Mouse (Mus musculus) liver, embryonic 12.5 days (tissue): Measurements from ENCODE around the gene H1foo. TPM values are rescaled to one million over a fixed set of nuclear protein-coding genes. Genes with fewer than 3 reads are reported as not detected.

Experiments
- ATAC-seq: fragments of 200-750 bp; cut with Nextera tagmentation; 2 replicates; pipeline ENCODE4 v1.8.0; 2017; ENCODE audit warnings: moderate number of reproducible peaks, mild to moderate bottlenecking, moderate library complexity
- H3K27ac ChIP-seq: fragments of 300-500 bp; sonication (generic); 2 replicates; pipeline ENCODE4 v1.5.1; 2016; ENCODE audit warnings: mild to moderate bottlenecking
- H3K27me3 ChIP-seq: fragments of 300-500 bp; sonication (generic); replicated peaks from 2 replicates; pipeline ENCODE4 v1.6.1; 2016; ENCODE audit warnings: mild to moderate bottlenecking, moderate library complexity
- H3K36me3 ChIP-seq: fragments of 300-500 bp; sonication (generic); 2 replicates; pipeline ENCODE4 v1.6.1; 2016; ENCODE audit warnings: mild to moderate bottlenecking, moderate library complexity
- H3K4me1 ChIP-seq: fragments of 300-500 bp; sonication (generic); 2 replicates; pipeline ENCODE4 v1.6.1; 2016
- H3K4me2 ChIP-seq: fragments of 300-500 bp; sonication (generic); 2 replicates; pipeline ENCODE4 v1.6.1; 2016; ENCODE audit warnings: mild to moderate bottlenecking, moderate library complexity
- H3K4me3 ChIP-seq: fragments of 300-500 bp; sonication (generic); 2 replicates; pipeline ENCODE4 v1.5.1; 2016; ENCODE audit warnings: mild to moderate bottlenecking, moderate library complexity
- H3K9ac ChIP-seq: fragments of 300-500 bp; sonication (generic); 2 replicates; pipeline ENCODE4 v1.6.1; 2016; ENCODE audit warnings: mild to moderate bottlenecking, moderate library complexity
- H3K9me3 ChIP-seq: fragments of 300-500 bp; sonication (generic); replicated peaks from 2 replicates; pipeline ENCODE4 v1.6.1; 2016; ENCODE audit warnings: mild to moderate bottlenecking, moderate library complexity
- WGBS: fragments of 180-500 bp; shearing (Covaris S2); methylation state at CpG from one replicate; pipeline ENCODE4 v1.1.7; 2016; ENCODE audit not compliant: insufficient replicate concordance; 5-methylcytosine and 5-hydroxymethylcytosine counted together
- polyA plus RNA-seq: library from polyadenylated mRNA; unstranded; fragments of >200 nt; fragmentation: Nextera tagmentation; extraction: Ambion mirVana; gene quantifications from 2 replicates; pipeline ENCODE4 v1.2.1, GENCODE M21; 2016

The H1foo gene
- polyA plus RNA-seq, 1 experiment from 2014 or later: not detected

- peaks cover 6% of the 10 kb centered on the region; the same call in 1 of the 2 replicates for H3K36me3 ChIP-seq
- H3K27ac ChIP-seq: no peak overlapping the region
- no peak overlapping the region for H3K4me3 ChIP-seq
- 64% methylated on average over 4 of the region's 4 CpGs for WGBS
- H3K4me2 ChIP-seq: no peak overlapping the region
- no peaks in the 10 kb centered on the region for H3K9me3 ChIP-seq
- no peak overlapping the region for H3K9ac ChIP-seq
- H3K27me3 ChIP-seq: no peaks in the 10 kb centered on the region; the same call in 1 of the 2 replicates
- no peak for ATAC-seq
- peaks cover 21% of the 10 kb centered on the region; the same call in 1 of the 2 replicates for H3K4me1 ChIP-seq
These were observed 10.4 kb downstream of the H1foo start for GRCm38 (mm10) chr6:115955169-115955568.

GRCm38 (mm10) chr6:115955664-115956063 is 10.9 kb downstream of the H1foo start:
- WGBS: 74% methylated on average over 11 of the region's 11 CpGs
- Histone ChIP-seq H3K27ac (no peak overlapping the region), H3K36me3 (peaks cover 9% of the 10 kb centered on the region), H3K4me3 (no peak overlapping the region), H3K4me1 (peaks cover 21% of the 10 kb centered on the region; the same call in 1 of the 2 replicates), H3K4me2 (no peak overlapping the region), H3K9ac (no peak overlapping the region), H3K27me3 (no peaks in the 10 kb centered on the region; the same call in 1 of the 2 replicates), H3K9me3 (no peaks in the 10 kb centered on the region)
- ATAC-seq: no peak

GRCm38 (mm10) chr6:115956418-115956921 is 11.7 kb downstream of the H1foo start:
- Histone ChIP-seq H3K4me1 (peaks cover 21% of the 10 kb centered on the region; the same call in 1 of the 2 replicates), H3K4me2 (no peak overlapping the region), H3K27me3 (no peaks in the 10 kb centered on the region; the same call in 1 of the 2 replicates), H3K4me3 (no peak overlapping the region), H3K36me3 (peaks cover 13% of the 10 kb centered on the region), H3K27ac (no peak overlapping the region), H3K9ac (no peak overlapping the region), H3K9me3 (no peaks in the 10 kb centered on the region)
- 81% methylated on average over 13 of the region's 13 CpGs for WGBS
- ATAC-seq: no peak

- WGBS: 66% methylated on average over 16 of the region's 16 CpGs
These were observed 12.3 kb downstream of the H1foo start for GRCm38 (mm10) chr6:115956922-115957601.

GRCm38 (mm10) chr6:115957681-115958080 is 12.9 kb downstream of the H1foo start:
- no peak overlapping the region for H3K9ac ChIP-seq

More at GRCm38 (mm10) chr6:115956922-115957601, 12.3 kb downstream of the H1foo start:
- Histone ChIP-seq H3K27me3 (no peaks in the 10 kb centered on the region; the same call in 1 of the 2 replicates), H3K4me3 (no peak overlapping the region), H3K9ac (no peak overlapping the region), H3K4me1 (peaks cover 21% of the 10 kb centered on the region; the same call in 1 of the 2 replicates), H3K27ac (no peak overlapping the region), H3K9me3 (no peaks in the 10 kb centered on the region), H3K36me3 (peaks cover 13% of the 10 kb centered on the region), H3K4me2 (no peak overlapping the region)
- no peak for ATAC-seq

GRCm38 (mm10) chr6:115958445-115958844 is 13.7 kb downstream of the H1foo start:
- H3K27me3 ChIP-seq: peaks cover 3% of the 10 kb centered on the region
- no peak overlapping the region for H3K9ac ChIP-seq
- H3K4me3 ChIP-seq: no peak overlapping the region
- H3K27ac ChIP-seq: no peak overlapping the region
- ATAC-seq: no peak
- H3K4me2 ChIP-seq: no peak overlapping the region
- 71% methylated on average over 9 of the region's 9 CpGs for WGBS
- H3K36me3 ChIP-seq: peaks cover 16% of the 10 kb centered on the region
- H3K4me1 ChIP-seq: peaks cover 21% of the 10 kb centered on the region; the same call in 1 of the 2 replicates
- H3K9me3 ChIP-seq: no peaks in the 10 kb centered on the region

More at GRCm38 (mm10) chr6:115957681-115958080, 12.9 kb downstream of the H1foo start:
- Histone ChIP-seq H3K4me3 (no peak overlapping the region), H3K27me3 (no peaks in the 10 kb centered on the region; the same call in 1 of the 2 replicates), H3K4me2 (no peak overlapping the region), H3K4me1 (peaks cover 21% of the 10 kb centered on the region; the same call in 1 of the 2 replicates), H3K27ac (no peak overlapping the region), H3K9me3 (no peaks in the 10 kb centered on the region), H3K36me3 (peaks cover 13% of the 10 kb centered on the region)
- no peak for ATAC-seq
- 51% methylated on average over 6 of the region's 6 CpGs for WGBS

- H3K4me2 ChIP-seq: no peak overlapping the region
- ATAC-seq: no peak
- H3K4me3 ChIP-seq: no peak overlapping the region
- WGBS: 69% methylated on average over 7 of the region's 7 CpGs
- H3K36me3 ChIP-seq: peaks cover 20% of the 10 kb centered on the region
- H3K9me3 ChIP-seq: no peaks in the 10 kb centered on the region
- H3K9ac ChIP-seq: no peak overlapping the region
- H3K27me3 ChIP-seq: peaks cover 6% of the 10 kb centered on the region
- H3K27ac ChIP-seq: no peak overlapping the region
- peaks cover 21% of the 10 kb centered on the region; the same call in 1 of the 2 replicates for H3K4me1 ChIP-seq
These were observed 14.5 kb downstream of the H1foo start for GRCm38 (mm10) chr6:115959151-115959691.

- Histone ChIP-seq H3K4me1 (peaks cover 16% of the 10 kb centered on the region; the same call in 1 of the 2 replicates), H3K9me3 (no peaks in the 10 kb centered on the region), H3K4me3 (no peak overlapping the region), H3K27me3 (peaks cover 6% of the 10 kb centered on the region), H3K9ac (no peak overlapping the region), H3K36me3 (peaks cover 20% of the 10 kb centered on the region), H3K27ac (no peak overlapping the region), H3K4me2 (no peak overlapping the region)
- ATAC-seq: no peak
- 84% methylated on average over 19 of the region's 19 CpGs for WGBS
These were observed 15.6 kb downstream of the H1foo start for GRCm38 (mm10) chr6:115960322-115960721.

GRCm38 (mm10) chr6:115961743-115962142 is 17.0 kb downstream of the H1foo start:
- Histone ChIP-seq H3K4me3 (no peak overlapping the region), H3K4me1 (peaks cover 13% of the 10 kb centered on the region; the same call in 1 of the 2 replicates), H3K4me2 (no peak overlapping the region), H3K27me3 (peaks cover 6% of the 10 kb centered on the region), H3K36me3 (peaks cover 20% of the 10 kb centered on the region), H3K9me3 (no peaks in the 10 kb centered on the region), H3K27ac (no peak overlapping the region), H3K9ac (no peak overlapping the region)
- 80% methylated on average over 3 of the region's 3 CpGs for WGBS
- ATAC-seq: no peak

GRCm38 (mm10) chr6:115962439-115963085 is 17.8 kb downstream of the H1foo start:
- Histone ChIP-seq H3K27ac (no peak overlapping the region), H3K36me3 (peaks cover 20% of the 10 kb centered on the region), H3K4me1 (peaks cover 5% of the 10 kb centered on the region; the same call in 1 of the 2 replicates), H3K27me3 (peaks cover 6% of the 10 kb centered on the region), H3K9ac (no peak overlapping the region), H3K4me3 (no peak overlapping the region), H3K9me3 (no peaks in the 10 kb centered on the region), H3K4me2 (no peak overlapping the region)
- WGBS: 61% methylated on average over 23 of the region's 23 CpGs
- ATAC-seq: no peak

- H3K36me3 ChIP-seq: peaks cover 20% of the 10 kb centered on the region
- ATAC-seq: no peak
- peaks cover 6% of the 10 kb centered on the region; the same call in 1 of the 2 replicates for H3K27me3 ChIP-seq
- H3K27ac ChIP-seq: no peak overlapping the region
- no peak overlapping the region for H3K9ac ChIP-seq
- no peaks in the 10 kb centered on the region for H3K9me3 ChIP-seq
- no peak overlapping the region for H3K4me2 ChIP-seq
- no peak overlapping the region for H3K4me3 ChIP-seq
- peaks cover 4% of the 10 kb centered on the region; the same call in 1 of the 2 replicates for H3K4me1 ChIP-seq
- WGBS: 71% methylated on average over 9 of the region's 9 CpGs
These were observed 18.9 kb downstream of the H1foo start for GRCm38 (mm10) chr6:115963656-115964055.
